Mouse (Mus musculus) heart, embryonic 12.5 days (tissue): ENCODE measurements around the gene Cth. TPM values are rescaled to one million over a fixed set of nuclear protein-coding genes. Genes with fewer than 3 reads are reported as not detected.

Experiments
- ATAC-seq: fragments of 200-750 bp; cut with Nextera tagmentation; 2 replicates; pipeline ENCODE4 v1.8.0; 2017; ENCODE audit warnings: moderate TSS enrichment, moderate library complexity; ENCODE audit not compliant: insufficient number of reproducible peaks, low FRiP score
- H3K27ac ChIP-seq: fragments of 300-500 bp; sonication (generic); 2 replicates; pipeline ENCODE4 v1.5.1; 2016; ENCODE audit warnings: mild to moderate bottlenecking, moderate library complexity; ENCODE audit not compliant: poor library complexity, severe bottlenecking
- H3K27me3 ChIP-seq: fragments of 300-500 bp; sonication (generic); replicated peaks from 2 replicates; pipeline ENCODE4 v1.6.1; 2016; ENCODE audit warnings: mild to moderate bottlenecking, moderate library complexity
- H3K36me3 ChIP-seq: fragments of 300-500 bp; sonication (generic); 2 replicates; pipeline ENCODE4 v1.6.1; 2016; ENCODE audit warnings: mild to moderate bottlenecking, moderate library complexity
- H3K4me1 ChIP-seq: fragments of 300-500 bp; sonication (generic); replicated peaks from 2 replicates; pipeline ENCODE4 v1.6.1; 2016; ENCODE audit warnings: mild to moderate bottlenecking
- H3K4me2 ChIP-seq: fragments of 300-500 bp; sonication (generic); 2 replicates; pipeline ENCODE4 v1.6.1; 2016; ENCODE audit warnings: mild to moderate bottlenecking, moderate library complexity
- H3K4me3 ChIP-seq: fragments of 300-500 bp; sonication (generic); 2 replicates; pipeline ENCODE4 v1.5.1; 2016; ENCODE audit warnings: mild to moderate bottlenecking
- H3K9ac ChIP-seq: fragments of 300-500 bp; sonication (generic); 2 replicates; pipeline ENCODE4 v1.6.1; 2016; ENCODE audit warnings: mild to moderate bottlenecking, moderate library complexity
- H3K9me3 ChIP-seq: fragments of 300-500 bp; sonication (generic); replicated peaks from 2 replicates; pipeline ENCODE4 v1.6.1; 2016; ENCODE audit warnings: mild to moderate bottlenecking, moderate library complexity
- WGBS: fragments of 180-500 bp; shearing (Covaris S2); methylation state at CpG from one replicate; pipeline ENCODE4 v1.1.7; 2016; 5-methylcytosine and 5-hydroxymethylcytosine counted together
- polyA plus RNA-seq: library from polyadenylated mRNA; unstranded; fragments of >200 nt; fragmentation: Nextera tagmentation; extraction: Ambion mirVana; gene quantifications from 2 replicates; pipeline ENCODE4 v1.2.1, GENCODE M21; 2016

The Cth gene
- 3.1 and 3.8 TPM in 2 replicates for polyA plus RNA-seq

GRCm38 (mm10) chr3:157924692-157925328 lies at the start of gene Cth:
Gene Cth, minus strand, starts transcription at chr3:157925077.
- peaks cover 4% of the 10 kb centered on the region; the same call in 1 of the 2 replicates for H3K4me1 ChIP-seq
- peak within 1 kb of the TSS; percentile 97 for H3K4me2 ChIP-seq
- H3K9me3 ChIP-seq = no peaks in the 10 kb centered on the region
- WGBS = 2% methylated on average over 30 of the region's 30 CpGs
- ATAC-seq = peak; percentile 100
- no peak within 1 kb of the TSS for H3K27ac ChIP-seq
- H3K36me3 ChIP-seq = no peaks in the 10 kb centered on the region
- H3K4me3 ChIP-seq = peak within 1 kb of the TSS; percentile 62
- peaks cover 4% of the 10 kb centered on the region for H3K27me3 ChIP-seq
- H3K9ac ChIP-seq = peak within 1 kb of the TSS; percentile 69

GRCm38 (mm10) chr3:157973236-157973635 lies 48.4 kb upstream of the Cth start:
- no peak for ATAC-seq
- no peak overlapping the region for H3K4me2 ChIP-seq
- no peaks in the 10 kb centered on the region for H3K9me3 ChIP-seq
- H3K27me3 ChIP-seq = no peaks in the 10 kb centered on the region
- H3K4me3 ChIP-seq = no peak overlapping the region
- no peak overlapping the region for H3K9ac ChIP-seq
- H3K4me1 ChIP-seq = no peaks in the 10 kb centered on the region
- peaks cover 13% of the 10 kb centered on the region for H3K36me3 ChIP-seq
- H3K27ac ChIP-seq = no peak overlapping the region
- 96% methylated on average over 2 of the region's 2 CpGs for WGBS

- H3K4me3 ChIP-seq = no peak overlapping the region
- no peak overlapping the region for H3K27ac ChIP-seq
- H3K9ac ChIP-seq = no peak overlapping the region
- no peaks in the 10 kb centered on the region for H3K4me1 ChIP-seq
- H3K4me2 ChIP-seq = no peak overlapping the region
- no peaks in the 10 kb centered on the region for H3K27me3 ChIP-seq
- peaks cover 11% of the 10 kb centered on the region for H3K36me3 ChIP-seq
- WGBS = 90% methylated on average over 2 of the region's 2 CpGs
- no peak for ATAC-seq
- H3K9me3 ChIP-seq = no peaks in the 10 kb centered on the region
These were observed 46.3 kb upstream of the Cth start for GRCm38 (mm10) chr3:157971151-157971550.

GRCm38 (mm10) chr3:157957320-157957719 lies 32.4 kb upstream of the Cth start:
- no peak for ATAC-seq
- Histone ChIP-seq H3K9me3 (no peaks in the 10 kb centered on the region), H3K4me2 (no peak overlapping the region), H3K9ac (no peak overlapping the region), H3K4me3 (no peak overlapping the region), H3K36me3 (peaks cover 6% of the 10 kb centered on the region), H3K4me1 (peaks cover 3% of the 10 kb centered on the region; the same call in 1 of the 2 replicates), H3K27ac (no peak overlapping the region), H3K27me3 (no peaks in the 10 kb centered on the region)

- peaks cover 3% of the 10 kb centered on the region; the same call in 1 of the 2 replicates for H3K4me1 ChIP-seq
- no peak overlapping the region for H3K27ac ChIP-seq
- no peak overlapping the region for H3K4me2 ChIP-seq
- no peaks in the 10 kb centered on the region for H3K27me3 ChIP-seq
- ATAC-seq = no peak
- 0 out of 2 replicates have a peak, but pooled peaks cover 6% of the 10 kb centered on the region for H3K36me3 ChIP-seq
- H3K9ac ChIP-seq = no peak overlapping the region
- no peaks in the 10 kb centered on the region for H3K9me3 ChIP-seq
- WGBS = 94% methylated on average over 3 of the region's 3 CpGs
- no peak overlapping the region for H3K4me3 ChIP-seq
These were observed 31.3 kb upstream of the Cth start for GRCm38 (mm10) chr3:157956201-157956600.

GRCm38 (mm10) chr3:157955466-157955865 lies 30.6 kb upstream of the Cth start:
- Histone ChIP-seq H3K36me3 (0 out of 2 replicates have a peak, but pooled peaks cover 6% of the 10 kb centered on the region), H3K9ac (no peak overlapping the region), H3K4me1 (peaks cover 3% of the 10 kb centered on the region; the same call in 1 of the 2 replicates), H3K27ac (no peak overlapping the region), H3K4me3 (no peak overlapping the region), H3K27me3 (no peaks in the 10 kb centered on the region), H3K4me2 (no peak overlapping the region), H3K9me3 (no peaks in the 10 kb centered on the region)
- 85% methylated on average over 2 of the region's 2 CpGs for WGBS
- ATAC-seq = no peak

GRCm38 (mm10) chr3:157952716-157953115 lies 27.8 kb upstream of the Cth start:
- no peaks in the 10 kb centered on the region for H3K27me3 ChIP-seq
- 0 out of 2 replicates have a peak, but pooled peaks cover 3% of the 10 kb centered on the region for H3K36me3 ChIP-seq
- H3K9ac ChIP-seq = no peak overlapping the region
- no peak overlapping the region for H3K27ac ChIP-seq
- H3K4me2 ChIP-seq = no peak overlapping the region
- H3K9me3 ChIP-seq = no peaks in the 10 kb centered on the region
- 91% methylated on average over 2 of the region's 2 CpGs for WGBS
- peaks cover 8% of the 10 kb centered on the region; the same call in 1 of the 2 replicates for H3K4me1 ChIP-seq
- ATAC-seq = no peak
- H3K4me3 ChIP-seq = no peak overlapping the region

- ATAC-seq = peak; percentile 77
- peak overlapping the region; percentile 93 for H3K4me3 ChIP-seq
These were observed 22.8 kb upstream of the Cth start for GRCm38 (mm10) chr3:157947383-157948280.

GRCm38 (mm10) chr3:157946843-157947358 lies 22.0 kb upstream of the Cth start, which contains the start of gene Ankrd13c:
Gene Ankrd13c, plus strand, starts transcription at chr3:157947239.
- WGBS = 0% methylated on average over 41 of the region's 45 CpGs
- Histone ChIP-seq H3K9me3 (no peaks in the 10 kb centered on the region), H3K9ac (peak within 1 kb of the TSS; percentile 95), H3K36me3 (0 out of 2 replicates have a peak, but pooled peaks cover 3% of the 10 kb centered on the region), H3K27ac (peak within 1 kb of the TSS; percentile 96), H3K4me2 (peak within 1 kb of the TSS; percentile 87), H3K4me3 (peak within 1 kb of the TSS; percentile 93), H3K4me1 (peaks cover 5% of the 10 kb centered on the region; the same call in 1 of the 2 replicates), H3K27me3 (no peaks in the 10 kb centered on the region)
- peak; percentile 96 for ATAC-seq

More at GRCm38 (mm10) chr3:157947383-157948280, 22.8 kb upstream of the Cth start:
- H3K9me3 ChIP-seq = no peaks in the 10 kb centered on the region
- H3K27ac ChIP-seq = peak overlapping the region; percentile 96
- no peaks in the 10 kb centered on the region for H3K27me3 ChIP-seq
- peak overlapping the region; percentile 95 for H3K9ac ChIP-seq
- peaks cover 5% of the 10 kb centered on the region; the same call in 1 of the 2 replicates for H3K4me1 ChIP-seq
- peak overlapping the region; percentile 87 for H3K4me2 ChIP-seq
- WGBS = under 1% methylated on average over 93 of the region's 93 CpGs
- H3K36me3 ChIP-seq = 0 out of 2 replicates have a peak, but pooled peaks cover 3% of the 10 kb centered on the region

GRCm38 (mm10) chr3:157938585-157938984 lies 13.7 kb upstream of the Cth start:
- no peak for ATAC-seq
- Histone ChIP-seq H3K9ac (no peak overlapping the region), H3K36me3 (no peaks in the 10 kb centered on the region), H3K27ac (no peak overlapping the region), H3K4me2 (no peak overlapping the region), H3K9me3 (no peaks in the 10 kb centered on the region), H3K27me3 (no peaks in the 10 kb centered on the region), H3K4me1 (no peaks in the 10 kb centered on the region), H3K4me3 (no peak overlapping the region)
- WGBS = 71% methylated on average over 2 of the region's 2 CpGs
